Mouse (Mus musculus): Measurements from ENCODE around the gene Trim38. TPM values are rescaled to one million over a fixed set of nuclear protein-coding genes. Genes with fewer than 3 reads are reported as not detected.

Trim38 gene
- polyA plus RNA-seq, 1 experiment: not detected

- peaks cover 4% of the 10 kb centered on the region for H3K4me1 ChIP-seq (ENCODE audit: control insufficient read depth, insufficient read depth, low read length)
- TF ChIP-seq CTCF (IDR thresholded peaks at IDR 0.05; ENCODE audit: insufficient read depth, low read length) (no peak), POLR2A (IDR thresholded peaks at IDR 0.05; ENCODE audit: borderline replicate concordance, extremely low read depth, low read depth, low read length) (peak; percentile 99)
- DNase-seq: peak; percentile 86
- H3K4me3 ChIP-seq (replicated peaks; ENCODE audit: extremely low read depth, low read depth, low read length): peak within 1 kb of the TSS; percentile 100
- WGBS: under 1% methylated on average over 38 of the region's 38 CpGs
Observed at GRCm38 (mm10) chr13:23738677-23739068, 31.0 kb upstream of the Trim38 start, which contains the start of gene Hist1h1c. Gene Hist1h1c (plus strand): TSS chr13:23738808.

DNA sequence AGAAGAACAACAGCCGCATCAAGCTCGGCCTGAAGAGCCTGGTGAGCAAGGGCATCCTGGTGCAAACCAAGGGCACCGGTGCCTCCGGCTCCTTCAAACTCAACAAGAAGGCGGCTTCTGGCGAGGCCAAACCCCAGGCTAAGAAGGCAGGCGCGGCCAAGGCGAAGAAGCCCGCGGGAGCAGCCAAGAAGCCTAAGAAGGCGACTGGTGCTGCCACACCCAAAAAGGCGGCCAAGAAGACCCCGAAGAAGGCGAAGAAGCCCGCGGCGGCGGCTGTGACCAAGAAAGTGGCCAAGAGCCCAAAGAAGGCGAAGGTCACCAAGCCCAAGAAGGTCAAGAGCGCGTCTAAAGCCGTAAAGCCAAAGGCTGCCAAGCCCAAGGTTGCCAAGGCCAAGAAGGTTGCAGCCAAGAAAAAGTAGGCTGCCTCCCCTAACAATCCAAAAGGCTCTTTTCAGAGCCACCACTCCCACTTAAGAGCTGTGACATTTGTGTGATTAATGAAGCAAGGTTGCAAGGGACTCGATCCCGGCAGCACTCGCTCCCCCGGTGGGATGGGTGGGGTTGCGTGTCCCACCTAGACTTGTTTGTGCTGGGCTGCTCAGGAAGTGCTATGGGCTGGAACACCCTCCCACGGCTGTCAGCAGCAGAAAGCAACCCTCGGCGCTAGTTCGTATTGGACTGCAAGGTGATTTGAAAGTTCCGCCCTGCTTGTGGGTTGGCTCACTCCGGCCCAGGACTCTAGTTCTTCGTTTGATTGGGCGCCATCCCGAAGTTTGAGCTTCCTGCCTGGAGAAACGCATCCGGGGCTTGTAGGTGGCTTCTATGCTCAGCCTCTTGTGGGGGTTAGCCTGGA is 30.4 kb upstream of the Trim38 start:
- Histone ChIP-seq H3K4me1 (ENCODE audit: control insufficient read depth, insufficient read depth, low read length) (peaks cover 4% of the 10 kb centered on the region), H3K4me3 (replicated peaks; ENCODE audit: extremely low read depth, low read depth, low read length) (peak overlapping the region; percentile 100)
- TF ChIP-seq CTCF (IDR thresholded peaks at IDR 0.05; ENCODE audit: insufficient read depth, low read length) (no peak), POLR2A (IDR thresholded peaks at IDR 0.05; ENCODE audit: borderline replicate concordance, extremely low read depth, low read depth, low read length) (peak; percentile 92)
- peak; percentile 88 for DNase-seq
- under 1% methylated on average over 39 of the region's 39 CpGs for whole genome bisulfite sequencing

DNA sequence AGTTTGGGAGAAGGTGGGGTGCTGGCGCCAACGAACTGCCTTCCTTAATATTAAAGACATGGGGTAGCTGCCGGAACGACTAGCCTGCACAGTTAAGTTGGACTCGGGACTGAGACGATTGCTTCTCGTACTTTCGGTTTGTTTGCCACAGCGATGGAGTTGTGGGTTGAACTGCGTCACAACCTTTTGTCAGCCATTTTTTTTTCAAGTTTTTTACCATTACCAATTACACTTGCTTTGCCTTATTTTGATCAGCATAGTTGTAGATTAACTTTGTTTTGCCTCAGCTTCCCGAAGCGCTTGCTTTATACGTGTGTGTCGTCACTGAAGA is 29.8 kb upstream of the Trim38 start:
- peaks cover 4% of the 10 kb centered on the region for H3K4me1 ChIP-seq (ENCODE audit: control insufficient read depth, insufficient read depth, low read length)
- 0% methylated on average over 14 of the region's 14 CpGs for WGBS
- no peak for DNase-seq
- peak overlapping the region; percentile 100 for H3K4me3 ChIP-seq (replicated peaks; ENCODE audit: extremely low read depth, low read depth, low read length)
- TF ChIP-seq CTCF (IDR thresholded peaks at IDR 0.05; ENCODE audit: insufficient read depth, low read length) (no peak), POLR2A (IDR thresholded peaks at IDR 0.05; ENCODE audit: borderline replicate concordance, extremely low read depth, low read depth, low read length) (peak; percentile 68; the same call in 1 of the 2 replicates)

GRCm38 (mm10) chr13:23740256-23740840 is 29.4 kb upstream of the Trim38 start:
- Histone ChIP-seq H3K4me3 (replicated peaks; ENCODE audit: extremely low read depth, low read depth, low read length) (peak overlapping the region; percentile 100), H3K4me1 (ENCODE audit: control insufficient read depth, insufficient read depth, low read length) (peaks cover 4% of the 10 kb centered on the region)
- TF ChIP-seq CTCF (IDR thresholded peaks at IDR 0.05; ENCODE audit: insufficient read depth, low read length) (no peak), POLR2A (IDR thresholded peaks at IDR 0.05; ENCODE audit: borderline replicate concordance, extremely low read depth, low read depth, low read length) (no peak)
- DNase-seq: no peak
- WGBS: 13% methylated on average over 13 of the region's 13 CpGs

DNA sequence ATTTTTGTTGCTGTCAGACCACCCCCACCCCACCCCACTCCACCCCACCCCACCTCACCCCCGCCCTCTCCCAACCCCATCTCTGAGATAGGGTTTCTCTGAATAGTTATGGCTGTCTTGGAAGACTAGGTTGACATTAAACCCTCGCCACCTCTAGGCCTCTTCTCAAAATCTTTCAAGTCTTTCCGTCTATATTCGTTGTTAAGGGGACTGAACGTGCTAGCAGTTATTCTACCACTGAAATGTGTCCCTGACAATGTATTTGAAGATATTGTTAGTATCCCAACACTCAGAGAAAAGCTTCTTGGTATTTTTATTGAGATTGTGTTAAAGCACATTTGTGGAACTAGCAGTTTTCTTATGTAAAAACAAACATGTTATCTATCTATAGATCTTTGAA is 28.8 kb upstream of the Trim38 start:
- peaks cover 4% of the 10 kb centered on the region for H3K4me1 ChIP-seq (ENCODE audit: control insufficient read depth, insufficient read depth, low read length)
- DNase-seq: no peak
- no peak overlapping the region for H3K4me3 ChIP-seq (replicated peaks; ENCODE audit: extremely low read depth, low read depth, low read length)
- TF ChIP-seq POLR2A (IDR thresholded peaks at IDR 0.05; ENCODE audit: borderline replicate concordance, extremely low read depth, low read depth, low read length) (no peak), CTCF (IDR thresholded peaks at IDR 0.05; ENCODE audit: insufficient read depth, low read length) (no peak)
- WGBS: 50% methylated on average over 5 of the region's 5 CpGs

DNA sequence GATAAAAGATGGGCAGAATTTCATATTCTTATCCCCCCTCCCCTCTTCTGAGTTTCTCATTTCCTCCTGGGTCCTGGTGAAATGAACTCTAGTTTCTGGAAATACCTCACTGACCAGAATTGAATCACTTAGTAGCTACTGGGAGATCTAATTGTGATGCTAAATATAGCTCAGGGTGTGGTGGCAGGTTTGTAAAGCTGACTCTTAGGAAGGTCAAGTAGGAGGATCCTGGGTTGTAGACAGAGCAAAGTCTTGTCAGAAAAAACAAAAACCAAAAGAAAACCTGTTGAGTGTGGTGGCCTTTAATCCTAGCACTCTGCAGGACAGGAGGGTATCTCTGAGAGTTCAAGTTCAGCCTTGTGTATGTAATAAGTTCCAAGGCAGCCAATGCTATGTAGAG is 27.7 kb upstream of the Trim38 start:
- peaks cover 7% of the 10 kb centered on the region for H3K4me1 ChIP-seq (ENCODE audit: control insufficient read depth, insufficient read depth, low read length)
- TF ChIP-seq CTCF (IDR thresholded peaks at IDR 0.05; ENCODE audit: insufficient read depth, low read length): no peak
- TF ChIP-seq POLR2A (IDR thresholded peaks at IDR 0.05; ENCODE audit: borderline replicate concordance, extremely low read depth, low read depth, low read length): no peak
- no peak for DNase-seq
- no peak overlapping the region for H3K4me3 ChIP-seq (replicated peaks; ENCODE audit: extremely low read depth, low read depth, low read length)

DNA sequence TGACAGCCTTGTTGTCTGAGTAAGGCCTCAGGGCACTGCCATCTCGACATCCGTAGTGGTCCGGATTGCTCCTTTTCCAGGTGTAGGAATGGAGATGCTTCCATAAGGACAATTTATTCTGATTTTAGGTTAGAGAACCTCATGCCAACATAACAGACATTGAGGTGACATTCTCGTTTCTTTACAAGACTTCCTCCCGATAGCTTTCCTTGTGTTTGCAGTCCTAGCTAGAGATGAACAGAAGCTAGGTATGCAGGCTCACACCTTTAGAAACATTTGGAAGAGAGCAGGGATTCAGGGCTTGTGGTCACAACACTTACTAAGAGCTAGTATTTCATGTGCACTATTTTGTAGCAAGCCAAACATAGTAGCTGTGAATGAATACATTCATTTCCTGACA is 26.5 kb upstream of the Trim38 start:
- 80% methylated on average over 5 of the region's 5 CpGs for WGBS
- no peak for DNase-seq
- Histone ChIP-seq H3K4me3 (replicated peaks; ENCODE audit: extremely low read depth, low read depth, low read length) (no peak overlapping the region), H3K4me1 (ENCODE audit: control insufficient read depth, insufficient read depth, low read length) (peaks cover 7% of the 10 kb centered on the region)
- TF ChIP-seq POLR2A (IDR thresholded peaks at IDR 0.05; ENCODE audit: borderline replicate concordance, extremely low read depth, low read depth, low read length) (no peak), CTCF (IDR thresholded peaks at IDR 0.05; ENCODE audit: insufficient read depth, low read length) (no peak)

- H3K4me1 ChIP-seq (ENCODE audit: control insufficient read depth, insufficient read depth, low read length): peaks cover 7% of the 10 kb centered on the region
- no peak overlapping the region for H3K4me3 ChIP-seq (replicated peaks; ENCODE audit: extremely low read depth, low read depth, low read length)
- 44% methylated on average over 4 of the region's 4 CpGs for WGBS
- TF ChIP-seq CTCF (IDR thresholded peaks at IDR 0.05; ENCODE audit: insufficient read depth, low read length): no peak
- no peak for TF ChIP-seq POLR2A (IDR thresholded peaks at IDR 0.05; ENCODE audit: borderline replicate concordance, extremely low read depth, low read depth, low read length)
- DNase-seq: no peak
Observed at GRCm38 (mm10) chr13:23743963-23744362, 25.8 kb upstream of the Trim38 start.

GRCm38 (mm10) chr13:23744421-23745380 is 25.0 kb upstream of the Trim38 start:
- WGBS: 7% methylated on average over 24 of the region's 36 CpGs
- DNase-seq: no peak
- peaks cover 7% of the 10 kb centered on the region for H3K4me1 ChIP-seq (ENCODE audit: control insufficient read depth, insufficient read depth, low read length)
- TF ChIP-seq CTCF (IDR thresholded peaks at IDR 0.05; ENCODE audit: insufficient read depth, low read length) (no peak), POLR2A (IDR thresholded peaks at IDR 0.05; ENCODE audit: borderline replicate concordance, extremely low read depth, low read depth, low read length) (no peak)
- H3K4me3 ChIP-seq (replicated peaks; ENCODE audit: extremely low read depth, low read depth, low read length): no peak overlapping the region
